Mouse (Mus musculus) spleen, postnatal 4 days (tissue): ENCODE results near the gene A530084C06Rik.
A peak's percentile ranks its signal among the peaks of the same experiment; 100 is the strongest.

Experiments used
- DNase-seq, 2 experiments: peaks; one replicate each; pipeline ENCODE4 v3.0.0; 2022; ENCODE audit warnings: low spot score in 2 of 2

Gene A530084C06Rik

GRCm38 (mm10) chr13:31558521-31559418 is at the start of gene A530084C06Rik:
Gene A530084C06Rik (minus strand): TSS chr13:31559333.
- peak in 1 of 2 experiments; percentile 73 for DNase-seq

- no peak for DNase-seq
Observed at GRCm38 (mm10) chr13:31603964-31604363, 44.8 kb upstream of the A530084C06Rik start.

GRCm38 (mm10) chr13:31599576-31599975 is 40.4 kb upstream of the A530084C06Rik start:
- DNase-seq = no peak

- DNase-seq = no peak
Observed at GRCm38 (mm10) chr13:31587341-31587740, 28.2 kb upstream of the A530084C06Rik start.

DNA sequence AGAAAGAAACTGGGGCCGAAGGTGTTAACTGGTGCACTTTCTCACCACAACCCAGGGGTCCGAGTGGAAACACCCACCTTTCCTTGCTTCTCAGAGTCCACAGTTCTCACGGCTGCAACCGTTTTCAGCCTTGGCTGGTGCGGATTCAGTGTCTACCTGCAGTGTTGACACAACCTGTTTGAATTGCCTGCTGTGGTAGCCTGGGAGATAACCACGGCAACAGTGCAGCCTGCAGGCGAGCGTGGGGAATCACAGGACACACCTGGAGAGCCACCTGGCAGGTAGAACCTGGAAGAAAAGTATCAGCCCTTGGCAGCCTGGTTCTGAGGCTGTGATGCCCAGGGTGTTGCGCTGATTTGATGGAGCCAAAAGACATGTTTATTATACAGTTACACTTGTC is 20.7 kb upstream of the A530084C06Rik start:
- no peak for DNase-seq

GRCm38 (mm10) chr13:31578389-31578788 is 19.3 kb upstream of the A530084C06Rik start:
- DNase-seq = no peak

GRCm38 (mm10) chr13:31577576-31577975 is 18.4 kb upstream of the A530084C06Rik start:
- DNase-seq = no peak

- DNase-seq = no peak
Observed at GRCm38 (mm10) chr13:31576696-31577095, 17.6 kb upstream of the A530084C06Rik start.

- DNase-seq = no peak
Observed at GRCm38 (mm10) chr13:31574627-31575026, 15.5 kb upstream of the A530084C06Rik start.

- no peak for DNase-seq
Observed at GRCm38 (mm10) chr13:31572806-31573508, 13.8 kb upstream of the A530084C06Rik start.

GRCm38 (mm10) chr13:31567617-31568294 is 8.6 kb upstream of the A530084C06Rik start:
- DNase-seq = no peak

GRCm38 (mm10) chr13:31567099-31567498 is 8.0 kb upstream of the A530084C06Rik start:
- DNase-seq = no peak

DNA sequence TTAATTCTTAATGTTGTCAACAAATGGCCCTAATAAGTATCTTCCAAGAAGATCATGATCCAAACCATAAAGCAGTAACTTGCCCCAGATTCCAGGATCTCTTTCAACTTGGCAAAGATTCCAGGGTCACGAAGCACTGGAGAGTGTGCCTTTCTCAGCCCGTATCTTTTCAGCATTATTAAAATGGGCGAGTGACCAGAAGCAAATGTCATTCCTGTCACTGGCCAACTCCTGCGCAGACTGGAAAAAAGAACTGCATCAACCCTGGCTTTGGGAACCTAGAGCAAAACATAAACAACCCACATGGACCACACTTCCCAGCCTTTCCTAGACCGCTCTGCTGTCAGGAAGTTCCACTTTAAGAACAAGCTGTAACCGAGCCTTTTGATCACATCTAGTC is 5.3 kb upstream of the A530084C06Rik start:
- no peak for DNase-seq

- DNase-seq = peak; percentile 26 to 72
Observed at GRCm38 (mm10) chr13:31559419-31560144, 449 bp upstream of the A530084C06Rik start.

GRCm38 (mm10) chr13:31557768-31558520 is 1.2 kb downstream of the A530084C06Rik start:
- no peak for DNase-seq

- DNase-seq = no peak
Observed at GRCm38 (mm10) chr13:31556964-31557767, 2.0 kb downstream of the A530084C06Rik start.

- DNase-seq = no peak
Observed at GRCm38 (mm10) chr13:31555834-31556233, 3.3 kb downstream of the A530084C06Rik start, which contains the start of gene Foxq1. Gene Foxq1 (plus strand): TSS chr13:31556134.

DNA sequence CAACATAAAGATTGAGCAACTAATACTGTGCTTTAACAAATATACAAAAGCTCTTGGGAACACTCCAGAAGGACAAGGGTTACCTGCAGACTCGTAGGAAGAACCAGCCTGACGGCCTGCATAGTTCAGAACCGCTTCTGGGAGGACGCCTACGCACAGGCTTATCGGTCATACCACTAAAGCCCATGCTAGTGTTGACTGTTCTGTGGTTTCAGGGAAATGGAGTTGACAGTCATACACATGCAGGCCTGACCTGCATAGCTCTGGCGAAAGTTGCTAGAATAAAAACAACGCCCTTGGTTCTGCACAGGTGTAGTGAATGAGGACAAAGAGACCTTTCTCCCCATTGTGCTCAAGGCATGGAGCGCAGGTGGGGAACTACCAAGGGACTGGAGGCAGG is 11.5 kb downstream of the A530084C06Rik start:
- DNase-seq = no peak

- no peak for DNase-seq
Observed at GRCm38 (mm10) chr13:31547204-31547603, 11.9 kb downstream of the A530084C06Rik start.

GRCm38 (mm10) chr13:31546784-31547183 is 12.3 kb downstream of the A530084C06Rik start:
- DNase-seq = no peak
